Mouse (Mus musculus) layer of hippocampus, adult 2 months (tissue): Measurements from ENCODE around the gene Pitpnm3. TPM values are rescaled to one million over a fixed set of nuclear protein-coding genes. Genes with fewer than 3 reads are reported as not detected.
A peak's percentile ranks its signal among the peaks of the same experiment; 100 is the strongest.

ENCODE experiments used
- DNase-seq, 2 experiments: peaks; one replicate each; pipeline ENCODE4 v3.0.0; 2022; ENCODE audit warnings: low spot score in 2 of 2
- H3K27ac ChIP-seq: fragments of 200-600 bp; 2 replicates; pipeline ENCODE4 v1.8.1; 2022
- H3K4me3 ChIP-seq: fragments of 200-600 bp; 2 replicates; pipeline ENCODE4 v1.8.1; 2022; ENCODE audit warnings: mild to moderate bottlenecking
- CTCF ChIP-seq: fragments of 200-600 bp; conservative IDR thresholded peaks from 2 replicates; pipeline ENCODE4 v1.8.1; 2022; ENCODE audit warnings: antibody characterized with exemption, mild to moderate bottlenecking, moderate library complexity
- total RNA-seq, 2 experiments: library from RNA; stranded (reverse); gene quantifications; 2 replicates each; pipeline ENCODE4 v1.2.3; 2021

The Pitpnm3 gene
- total RNA-seq, 2 experiments from 2014 or later = 29.3 to 30.0 TPM

GRCm38 (mm10) chr11:72032091-72032490 is 103.5 kb downstream of the Pitpnm3 start:
- TF ChIP-seq CTCF = no peak
- H3K27ac ChIP-seq = no peak overlapping the region
- H3K4me3 ChIP-seq = no peak overlapping the region
- no peak for DNase-seq

GRCm38 (mm10) chr11:72031353-72031752 is 104.2 kb downstream of the Pitpnm3 start:
- DNase-seq = no peak
- H3K27ac ChIP-seq = no peak overlapping the region
- no peak overlapping the region for H3K4me3 ChIP-seq
- no peak for TF ChIP-seq CTCF

GRCm38 (mm10) chr11:72029143-72029542 is 106.4 kb downstream of the Pitpnm3 start:
- Histone ChIP-seq H3K27ac (no peak overlapping the region), H3K4me3 (peak overlapping the region; percentile 1; the same call in 1 of the 2 replicates)
- TF ChIP-seq CTCF = peak; percentile 84
- DNase-seq = peak in 1 of 2 experiments; percentile 45

GRCm38 (mm10) chr11:72027836-72028235 is 107.7 kb downstream of the Pitpnm3 start:
- H3K4me3 ChIP-seq = no peak overlapping the region
- DNase-seq = no peak
- no peak for TF ChIP-seq CTCF
- no peak overlapping the region for H3K27ac ChIP-seq

GRCm38 (mm10) chr11:72026516-72026915 is 109.1 kb downstream of the Pitpnm3 start:
- no peak for DNase-seq
- Histone ChIP-seq H3K4me3 (no peak overlapping the region), H3K27ac (no peak overlapping the region)
- no peak for TF ChIP-seq CTCF

- Histone ChIP-seq H3K4me3 (no peak overlapping the region), H3K27ac (no peak overlapping the region)
- no peak for DNase-seq
- TF ChIP-seq CTCF = peak; percentile 74
Observed at GRCm38 (mm10) chr11:72025843-72026242, 109.7 kb downstream of the Pitpnm3 start.

- H3K27ac ChIP-seq = peak overlapping the region; percentile 46; the same call in 1 of the 2 replicates
- no peak overlapping the region for H3K4me3 ChIP-seq
- DNase-seq = peak; percentile 54 to 75
- TF ChIP-seq CTCF = peak; percentile 88
Observed at GRCm38 (mm10) chr11:72024193-72024781, 111.3 kb downstream of the Pitpnm3 start.

- peak in 1 of 2 experiments; percentile 51 for DNase-seq
- H3K4me3 ChIP-seq = no peak overlapping the region; the same call in 1 of the 2 replicates
- peak overlapping the region; percentile 46; the same call in 1 of the 2 replicates for H3K27ac ChIP-seq
- peak; percentile 62 for TF ChIP-seq CTCF
Observed at GRCm38 (mm10) chr11:72023581-72023980, 112.0 kb downstream of the Pitpnm3 start.

GRCm38 (mm10) chr11:72022827-72023226 is 112.8 kb downstream of the Pitpnm3 start:
- Histone ChIP-seq H3K27ac (no peak overlapping the region), H3K4me3 (no peak overlapping the region)
- TF ChIP-seq CTCF = no peak
- no peak for DNase-seq

- no peak overlapping the region for H3K4me3 ChIP-seq
- H3K27ac ChIP-seq = no peak overlapping the region
- no peak for TF ChIP-seq CTCF
- no peak for DNase-seq
Observed at GRCm38 (mm10) chr11:72021015-72021414, 114.6 kb downstream of the Pitpnm3 start.

GRCm38 (mm10) chr11:72017253-72017601 is 118.4 kb downstream of the Pitpnm3 start:
- H3K4me3 ChIP-seq = no peak overlapping the region
- no peak for TF ChIP-seq CTCF
- H3K27ac ChIP-seq = peak overlapping the region; percentile 62; the same call in 1 of the 2 replicates
- no peak for DNase-seq

- Histone ChIP-seq H3K4me3 (no peak overlapping the region), H3K27ac (peak overlapping the region; percentile 62; the same call in 1 of the 2 replicates)
- DNase-seq = peak in 1 of 2 experiments; percentile 26
- TF ChIP-seq CTCF = peak; percentile 56
Observed at GRCm38 (mm10) chr11:72016518-72017252, 118.9 kb downstream of the Pitpnm3 start.

GRCm38 (mm10) chr11:72014674-72015073 is 120.9 kb downstream of the Pitpnm3 start:
- Histone ChIP-seq H3K4me3 (no peak overlapping the region), H3K27ac (no peak overlapping the region)
- no peak for TF ChIP-seq CTCF
- DNase-seq = no peak
